Mouse (Mus musculus) induced T-regulatory cell, adult 2 months (primary cell): ENCODE measurements around the gene Gm21992.
A peak's percentile ranks its signal among the peaks of the same experiment; 100 is the strongest.
"Not testable (repeated sequence)": the region's sequence is repeated elsewhere in the genome, so short reads cannot be mapped to it uniquely, and the experiment has no call there.

Source experiments
- DNase-seq: peaks from one replicate; pipeline ENCODE4 v3.0.0-alpha.2; 2012; ENCODE audit warnings: low read depth

The Gm21992 gene

GRCm38 (mm10) chr19:4812334-4812949 lies 1.0 kb upstream of the Gm21992 start:
- peak; percentile 54 for DNase-seq

- no peak for DNase-seq
These were observed 464 bp upstream of the Gm21992 start for GRCm38 (mm10) chr19:4811909-4812242.

DNA sequence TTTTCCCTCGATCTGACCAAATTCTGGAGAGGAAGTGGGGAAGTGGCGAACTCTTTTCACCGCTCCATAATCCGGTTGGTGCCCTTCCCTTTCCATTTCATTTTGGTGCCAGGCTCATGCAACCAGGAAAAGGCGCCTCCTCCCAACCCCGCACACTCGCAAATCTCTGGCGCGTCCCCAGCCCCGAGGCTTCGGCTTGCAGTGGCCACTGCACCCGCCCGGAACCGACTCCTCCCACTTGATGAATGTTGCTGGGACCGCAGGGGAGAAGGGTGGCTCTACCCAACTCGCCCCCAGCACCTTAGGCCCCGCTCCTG lies 708 bp downstream of the Gm21992 start:
- no peak for DNase-seq

- no peak for DNase-seq
These were observed 1.1 kb downstream of the Gm21992 start for GRCm38 (mm10) chr19:4810309-4810708.

GRCm38 (mm10) chr19:4803283-4803682 lies 8.1 kb downstream of the Gm21992 start:
- no peak for DNase-seq

DNA sequence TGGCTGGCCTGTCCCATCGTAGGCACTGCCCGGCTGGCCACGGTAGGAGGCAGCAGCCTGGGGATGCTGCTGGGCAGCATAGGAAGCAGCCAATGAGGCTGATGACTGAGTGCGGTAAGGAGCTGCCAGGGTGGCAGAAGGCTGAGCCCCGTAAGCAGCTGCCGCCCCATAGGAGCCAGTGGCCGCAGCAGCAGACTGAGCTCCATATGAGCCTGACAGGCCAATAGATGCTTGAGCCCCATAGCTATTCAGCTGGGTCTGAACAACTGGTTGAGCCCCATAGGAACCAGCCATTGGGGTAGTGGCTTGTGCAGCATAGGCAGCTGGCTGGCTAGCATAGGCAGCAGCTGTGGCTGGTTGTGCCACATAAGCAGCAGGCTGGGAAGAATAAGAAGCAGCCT lies 8.7 kb downstream of the Gm21992 start:
- no peak for DNase-seq

DNA sequence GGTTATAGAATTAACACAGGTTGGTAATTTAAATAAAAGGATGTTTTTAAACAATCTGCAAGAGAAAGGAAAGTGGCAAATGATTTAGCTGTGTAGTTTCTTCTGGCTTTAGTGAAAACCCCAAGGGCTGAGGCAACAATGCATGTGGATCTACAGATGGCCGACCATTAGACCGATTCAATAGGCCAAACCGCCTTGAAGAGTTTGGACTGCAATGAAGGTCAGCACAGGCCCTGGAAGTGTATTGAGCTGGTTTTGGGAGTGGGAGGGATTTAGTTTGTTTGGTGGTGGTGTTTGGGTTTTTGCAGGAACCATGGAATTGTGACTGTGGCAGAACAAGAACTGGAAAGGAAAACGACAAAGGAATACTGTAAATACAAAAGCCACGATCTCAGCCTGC lies 12.3 kb downstream of the Gm21992 start:
- no peak for DNase-seq

DNA sequence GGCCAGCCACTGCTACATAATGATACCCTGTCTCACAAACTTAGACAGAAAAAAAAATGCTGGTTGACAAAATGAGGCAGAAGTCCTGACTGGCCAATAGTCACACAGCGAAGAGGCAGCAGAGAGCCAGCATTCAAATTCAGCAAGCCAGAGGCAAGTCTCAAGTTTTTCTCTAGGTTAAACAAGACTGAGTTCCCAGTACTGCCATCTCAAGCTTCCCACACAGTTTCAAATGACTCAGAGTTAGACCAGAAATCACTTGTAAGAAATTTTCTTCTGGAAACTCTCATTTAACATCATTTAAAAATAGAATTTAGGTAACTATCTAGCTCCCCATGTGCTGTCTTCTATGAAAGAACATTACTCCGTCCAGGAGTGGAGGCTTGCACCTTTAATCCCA lies 13.6 kb downstream of the Gm21992 start:
- DNase-seq, result no peak

DNA sequence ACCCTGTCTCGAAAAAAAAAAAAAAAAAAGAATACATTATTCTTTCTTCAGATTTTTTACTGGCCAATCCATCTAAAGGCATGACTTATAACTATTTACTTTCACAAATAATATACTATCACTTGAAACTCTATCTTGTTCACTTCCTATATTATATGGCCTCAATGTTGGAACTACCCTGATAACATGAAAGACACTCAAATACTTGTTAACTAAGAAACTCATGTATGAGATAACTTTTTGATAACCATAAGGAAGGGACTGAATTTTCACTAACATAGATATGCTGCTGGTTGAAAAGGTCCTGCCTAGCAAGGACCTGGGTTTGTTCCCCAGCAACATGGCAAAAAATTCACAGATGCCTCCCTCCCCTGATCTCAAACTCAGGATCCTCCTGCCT lies 15.5 kb downstream of the Gm21992 start:
- no peak for DNase-seq

GRCm38 (mm10) chr19:4793831-4794422 lies 17.5 kb downstream of the Gm21992 start, which contains the start of gene Rbm4:
Rbm4 (minus strand) TSS chr19:4793901.
- peak; percentile 99 for DNase-seq

- DNase-seq, result no peak
These were observed 18.1 kb downstream of the Gm21992 start for GRCm38 (mm10) chr19:4793281-4793830.

- DNase-seq, result no peak
These were observed 25.1 kb downstream of the Gm21992 start for GRCm38 (mm10) chr19:4786313-4786712.

DNA sequence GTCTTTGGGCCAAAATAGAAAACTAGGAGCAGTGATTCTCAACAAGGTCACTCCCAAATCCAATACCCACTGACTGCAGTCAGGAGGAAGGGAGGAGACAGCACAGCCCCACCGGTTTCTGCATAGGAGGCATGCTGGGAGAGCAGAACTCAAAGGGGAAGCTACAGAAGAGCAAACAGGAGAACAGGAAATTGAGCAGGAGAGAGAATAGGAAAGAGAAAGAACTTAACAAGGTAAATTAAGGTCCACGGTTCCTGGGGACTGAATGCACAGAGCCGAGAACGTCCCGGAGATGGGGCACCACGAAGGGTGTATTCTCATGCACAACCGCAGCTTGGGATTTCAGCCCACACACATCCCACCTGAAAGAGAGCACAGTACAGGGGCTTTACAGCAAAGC lies 26.2 kb downstream of the Gm21992 start:
- no peak for DNase-seq

GRCm38 (mm10) chr19:4782891-4783290 lies 28.5 kb downstream of the Gm21992 start:
- DNase-seq, result no peak

DNA sequence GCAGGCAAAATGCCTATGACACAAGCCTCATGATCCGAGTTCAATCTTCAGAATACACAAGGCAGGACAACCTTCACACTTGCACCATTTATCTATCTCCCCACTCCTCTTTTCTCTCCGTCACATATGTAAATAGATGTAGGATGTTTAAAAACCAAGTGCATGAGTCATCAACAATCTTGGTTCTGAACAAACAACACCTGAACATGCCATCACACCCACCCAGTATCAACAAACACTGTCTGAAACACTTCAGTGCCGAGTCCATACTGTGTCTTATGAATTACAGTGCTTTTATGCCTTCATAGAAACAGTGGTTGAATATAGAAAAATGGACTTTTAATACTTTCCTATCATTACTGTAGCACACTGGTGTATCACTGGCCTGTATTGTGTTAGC lies 38.6 kb downstream of the Gm21992 start:
- DNase-seq, result no peak

GRCm38 (mm10) chr19:4767507-4768148 lies 43.8 kb downstream of the Gm21992 start:
- no peak for DNase-seq

- peak; percentile 49 for DNase-seq
These were observed 48.5 kb downstream of the Gm21992 start for GRCm38 (mm10) chr19:4762876-4763275.

DNA sequence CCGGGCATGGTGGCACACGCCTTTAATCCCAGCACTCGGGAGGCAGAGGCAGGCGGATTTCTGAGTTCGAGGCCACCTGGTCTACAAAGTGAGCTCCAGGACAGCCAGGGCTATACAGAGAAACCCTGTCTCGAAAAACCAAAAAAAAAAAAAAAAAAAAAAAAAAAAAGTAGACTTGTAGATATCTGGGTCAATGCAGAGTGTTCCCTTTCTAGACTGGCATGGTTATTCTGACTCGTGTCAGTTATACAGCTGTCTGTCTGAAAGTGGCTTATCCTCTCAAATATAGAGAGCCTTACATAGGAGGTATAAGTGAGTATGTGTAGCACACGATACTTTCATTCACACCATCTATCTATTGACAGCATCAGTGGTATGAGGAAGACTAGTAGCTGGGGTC lies 50.9 kb downstream of the Gm21992 start:
- not testable (repeated sequence) for DNase-seq

GRCm38 (mm10) chr19:4756921-4757320 lies 54.5 kb downstream of the Gm21992 start:
- no peak for DNase-seq

DNA sequence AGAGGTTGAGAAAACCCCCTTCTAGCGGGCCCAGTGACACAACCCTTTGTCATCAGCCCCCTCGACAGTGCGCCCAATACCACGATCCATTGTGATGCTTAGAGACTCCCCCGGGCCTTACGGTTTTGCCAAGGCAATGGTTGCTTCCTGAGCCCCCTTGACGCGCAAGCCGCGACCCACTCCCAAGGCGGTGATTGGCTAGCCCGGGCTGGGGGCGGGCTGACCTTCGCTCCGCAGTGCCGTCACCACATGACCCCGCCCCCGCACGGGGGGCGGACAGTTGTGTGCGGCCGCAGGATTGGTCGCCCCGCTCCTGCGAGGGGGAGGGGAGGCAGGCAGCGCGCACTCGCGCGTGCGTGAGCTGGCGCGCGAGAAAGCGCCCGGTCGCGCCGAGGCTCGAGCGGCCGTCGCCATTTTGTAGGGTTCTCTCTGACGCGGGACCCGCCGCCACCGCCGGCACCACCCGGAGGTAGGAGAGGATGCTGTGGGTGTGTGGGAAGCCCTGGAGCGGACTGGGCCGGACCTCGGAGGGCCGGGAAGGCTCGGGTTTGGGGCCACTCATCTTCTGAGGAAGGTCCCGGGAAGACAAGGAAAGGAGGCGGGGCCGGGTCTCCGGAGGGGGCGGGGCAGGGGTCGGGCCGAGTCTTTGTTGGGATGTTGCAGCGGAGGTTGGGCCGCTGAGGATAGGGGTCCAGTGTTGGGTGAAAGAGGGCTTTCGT lies 55.1 kb downstream of the Gm21992 start, which contains the start of gene Rbm4b:
Rbm4b (plus strand) TSS at position 305 of the 719 bp plus-strand sequence.
- DNase-seq, result peak; percentile 98

DNA sequence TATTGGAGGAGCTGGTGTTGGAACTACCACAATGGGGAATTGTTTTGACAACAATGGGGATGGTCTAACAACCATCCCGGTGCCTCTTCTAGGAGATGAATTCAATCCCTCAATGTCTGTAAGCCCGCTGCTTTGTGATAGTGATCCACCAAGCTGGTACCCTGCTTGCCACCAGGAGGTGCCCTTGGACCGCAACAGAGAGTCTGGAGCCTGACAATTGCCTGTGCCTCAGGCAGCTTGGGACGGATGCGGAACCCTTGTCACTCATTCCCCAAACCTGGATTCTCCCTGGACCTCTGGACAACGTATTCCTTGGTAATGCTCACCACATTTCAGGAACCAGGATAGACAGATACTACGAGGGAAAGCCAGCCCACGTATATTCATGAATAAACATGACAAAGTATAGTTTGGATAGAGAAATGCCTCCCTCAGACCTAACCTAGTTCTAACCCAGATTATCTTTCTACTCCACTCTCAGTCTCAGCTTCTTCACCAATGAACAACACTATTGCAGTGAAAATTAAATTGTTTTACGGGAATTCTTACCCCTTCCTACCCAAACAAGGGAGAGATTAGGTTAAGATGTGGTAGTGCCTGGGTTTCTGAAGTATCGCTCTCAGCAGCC lies 55.7 kb downstream of the Gm21992 start:
- peak; percentile 94 for DNase-seq

- DNase-seq, result no peak
These were observed 61.4 kb downstream of the Gm21992 start for GRCm38 (mm10) chr19:4749975-4750374.
